Mouse (Mus musculus) CH12.LX (cell line): ENCODE results near the gene Ccnl1. TPM values are rescaled to one million over a fixed set of nuclear protein-coding genes. Genes with fewer than 3 reads are reported as not detected.

Source experiments
- DNase-seq: peaks from one replicate; pipeline ENCODE4 v3.0.0-alpha.2; 2013; ENCODE audit errors: extremely low read depth
- H3K27ac ChIP-seq: 2 replicates; pipeline ENCODE4 v1.5.1; 2012; ENCODE audit warnings: low read depth, mild to moderate bottlenecking, control low read depth, moderate library complexity; ENCODE audit not compliant: insufficient read depth
- H3K27me3 ChIP-seq: replicated peaks from 2 replicates; pipeline ENCODE3; 2012; ENCODE audit warnings: inconsistent platforms
- H3K36me3 ChIP-seq, 2 experiments: replicated peaks in 1 of 2; 2 replicates each; pipeline versions ENCODE3 to v1.6.1; 2012; ENCODE audit warnings: inconsistent platforms in 1 of 2, low read length in 1 of 2, mild to moderate bottlenecking in 1 of 2, mixed read lengths in 1 of 2, moderate library complexity in 1 of 2; ENCODE audit not compliant: control insufficient read depth in 1 of 2, insufficient read depth in 1 of 2
- H3K4me1 ChIP-seq, 2 experiments: 2 replicates each; pipeline ENCODE4 v1.6.1; 2012; ENCODE audit warnings: inconsistent platforms in 1 of 2, moderate library complexity in 1 of 2; ENCODE audit not compliant: insufficient read depth in 2 of 2, control insufficient read depth in 1 of 2
- H3K4me2 ChIP-seq: 2 replicates; pipeline ENCODE4 v1.6.1; 2012; ENCODE audit warnings: low read depth, mild to moderate bottlenecking, control low read depth; ENCODE audit not compliant: poor library complexity, insufficient read depth, severe bottlenecking
- H3K4me3 ChIP-seq, 3 experiments: fragments of 150-350 bp in 1 of 3; sonication (generic) in 1 of 3; replicated peaks in 1 of 3; 2 replicates each; pipeline versions ENCODE3 to v1.5.1; 2011 to 2012; ENCODE audit warnings: low read depth in 2 of 3, low read length in 2 of 3, mild to moderate bottlenecking in 2 of 3, moderate library complexity in 2 of 3, control low read depth in 1 of 3, improper control_type of control experiment in 1 of 3, inconsistent platforms in 1 of 3, mixed read lengths in 1 of 3; ENCODE audit not compliant: poor library complexity in 1 of 3
- H3K79me2 ChIP-seq: replicated peaks from 2 replicates; pipeline ENCODE4 v1.6.1; 2012; ENCODE audit warnings: mild to moderate bottlenecking, moderate library complexity; ENCODE audit not compliant: control insufficient read depth, poor library complexity, insufficient read depth, severe bottlenecking; ENCODE audit errors: extremely low read depth
- H3K9ac ChIP-seq: 2 replicates; pipeline ENCODE4 v1.6.1; 2012; ENCODE audit warnings: low read depth, mild to moderate bottlenecking, control low read depth, moderate library complexity; ENCODE audit not compliant: insufficient read depth
- H3K9me3 ChIP-seq: replicated peaks from 2 replicates; pipeline ENCODE3; 2012; ENCODE audit warnings: low read length, inconsistent platforms, mixed read lengths
- CHD2 ChIP-seq: IDR thresholded peaks from 2 replicates; pipeline ENCODE4 v1.6.1; 2011; ENCODE audit warnings: low read length, improper control_type of control experiment
- CTCF ChIP-seq, 2 experiments: IDR thresholded peaks in 1 of 2; conservative IDR thresholded peaks in 1 of 2; 2 replicates each; pipeline ENCODE4 v1.5.1; 2011 to 2012; ENCODE audit warnings: low read depth in 2 of 2, low read length in 2 of 2, improper control_type of control experiment in 1 of 2, inconsistent platforms in 1 of 2, mild to moderate bottlenecking in 1 of 2, moderate library complexity in 1 of 2
- GABPA ChIP-seq: IDR thresholded peaks from 2 replicates; pipeline ENCODE4 v1.6.1; 2012; ENCODE audit warnings: low read depth, low read length, improper control_type of control experiment, inconsistent platforms; ENCODE audit not compliant: insufficient replicate concordance
- HCFC1 ChIP-seq: IDR thresholded peaks from 2 replicates; pipeline ENCODE4 v1.6.1; 2012; ENCODE audit warnings: low read depth, mild to moderate bottlenecking, inconsistent platforms, low read length, improper control_type of control experiment
- MAFK ChIP-seq: IDR thresholded peaks from 2 replicates; pipeline ENCODE4 v1.6.1; 2011; ENCODE audit warnings: low read length, improper control_type of control experiment; ENCODE audit not compliant: insufficient replicate concordance
- MAX ChIP-seq: IDR thresholded peaks from 2 replicates; pipeline ENCODE4 v1.6.1; 2011; ENCODE audit warnings: low read length, improper control_type of control experiment
- MEF2A ChIP-seq: IDR thresholded peaks from 2 replicates; pipeline ENCODE4 v1.6.1; 2014; ENCODE audit warnings: low read depth, mild to moderate bottlenecking, inconsistent platforms, low read length, improper control_type of control experiment, borderline replicate concordance
- MXI1 ChIP-seq: IDR thresholded peaks from 2 replicates; pipeline ENCODE4 v1.6.1; 2011; ENCODE audit warnings: mild to moderate bottlenecking, low read depth, low read length, improper control_type of control experiment
- NELFE ChIP-seq: IDR thresholded peaks from 2 replicates; pipeline ENCODE4 v1.6.1; 2011; ENCODE audit warnings: low read depth, low read length, improper control_type of control experiment
- RAD21 ChIP-seq: IDR thresholded peaks from 2 replicates; pipeline ENCODE4 v1.6.1; 2011; ENCODE audit warnings: low read depth, mild to moderate bottlenecking, low read length, improper control_type of control experiment, moderate library complexity
- SIN3A ChIP-seq: IDR thresholded peaks from 2 replicates; pipeline ENCODE4 v1.6.1; 2012; ENCODE audit warnings: low read length, improper control_type of control experiment, inconsistent platforms
- SMC3 ChIP-seq: IDR thresholded peaks from 2 replicates; pipeline ENCODE4 v1.6.1; 2011; ENCODE audit warnings: low read depth, low read length, improper control_type of control experiment
- TBP ChIP-seq: conservative IDR thresholded peaks from 2 replicates; pipeline ENCODE4 v1.6.1; 2011; ENCODE audit warnings: low read depth, low read length, improper control_type of control experiment
- ZC3H11A ChIP-seq: IDR thresholded peaks from 2 replicates; pipeline ENCODE4 v1.6.1; 2012; ENCODE audit warnings: low read depth, mild to moderate bottlenecking, inconsistent platforms, low read length, improper control_type of control experiment
- ZKSCAN1 ChIP-seq: IDR thresholded peaks from 2 replicates; pipeline ENCODE4 v1.6.1; 2012; ENCODE audit warnings: low read depth, inconsistent platforms, low read length, improper control_type of control experiment, borderline replicate concordance
- ZMIZ1 ChIP-seq: IDR thresholded peaks from 2 replicates; pipeline ENCODE4 v1.6.1; 2012; ENCODE audit warnings: low read depth, mild to moderate bottlenecking, inconsistent platforms, low read length, improper control_type of control experiment
- dilution Hi-C: fragments of 300-500 bp; cut with MboI; formaldehyde crosslinking; loops from 2 replicates; pipeline ENCODE4 v1.14.3; 2020; ENCODE audit warnings: low sequenced_read_pairs; ENCODE audit not compliant: extremely low pct_unique_long_range_greater_than_20kb, extremely low pct_ligation_motif_present
- in situ Hi-C: fragments of 300-500 bp; cut with MboI; formaldehyde crosslinking; loops from 3 replicates; pipeline ENCODE4 v1.14.3; 2019; ENCODE audit warnings: low sequenced_read_pairs, low pct_ligation_motif_present, low pct_unique_long_range_greater_than_20kb, mixed read lengths
- polyA plus RNA-seq: library from polyadenylated mRNA; unstranded; fragments of >175 nt; gene quantifications from 2 replicates; pipeline ENCODE4 v1.2.1, GENCODE M21; 2012; ENCODE audit warnings: low read depth; ENCODE audit not compliant: insufficient read length
- total RNA-seq, 2 experiments: library from RNA; depleted of rRNA; stranded (reverse); fragments of 300-350 nt in 1 of 2; fragments of >200 nt in 1 of 2; gene quantifications; 2 replicates each; pipeline ENCODE4 v1.2.3; 2012 to 2014

Ccnl1 gene
- total and polyA plus RNA-seq, 3 experiments = 25.1 to 66.2 (median 58.8) TPM

- Histone ChIP-seq H3K27me3 (no peaks in the 10 kb centered on the region), H3K4me3 (no peak overlapping the region), H3K36me3 (peaks cover 0 to 13% of the 10 kb centered on the region in 2 experiments), H3K4me2 (no peak overlapping the region), H3K9me3 (no peaks in the 10 kb centered on the region), H3K27ac (no peak overlapping the region), H3K4me1 (peaks cover 15 to 62% of the 10 kb centered on the region in 2 experiments), H3K79me2 (no peaks in the 10 kb centered on the region), H3K9ac (no peak overlapping the region)
- dilution Hi-C loops (no loop called here), in situ Hi-C loops (loop anchor here (25.0 kb wide), 2 partner anchors 565 to 940 kb away; no protein-coding TSS in a partner anchor)
- DNase-seq = no peak
- no peak for TF ChIP-seq ZKSCAN1
Measured at GRCm38 (mm10) chr3:65927101-65927501, 30.9 kb downstream of the Ccnl1 start.

DNA sequence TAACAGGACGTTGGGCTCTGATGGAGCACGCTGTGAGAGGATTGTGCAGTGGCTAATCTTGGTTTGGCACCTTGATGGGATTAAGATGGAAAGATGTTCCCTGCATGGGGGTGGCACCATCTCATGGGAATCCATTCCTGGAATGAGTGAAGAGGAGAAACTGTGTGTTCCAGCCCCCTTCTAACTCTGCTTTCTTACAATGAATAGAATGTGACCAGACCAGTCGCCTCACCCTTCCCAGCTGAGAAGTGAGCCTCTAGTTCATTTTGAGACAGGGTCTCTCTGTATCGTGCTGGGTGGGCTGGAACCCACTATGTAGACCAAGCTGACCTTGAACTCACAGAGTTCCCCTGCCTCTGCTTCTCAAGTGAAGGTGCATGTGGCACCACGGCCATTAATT lies 31.6 kb downstream of the Ccnl1 start:
- dilution Hi-C loops = no loop called here
- TF ChIP-seq MXI1 = no peak
- no peak for TF ChIP-seq MAFK
- TF ChIP-seq GABPA = no peak
- no peak for TF ChIP-seq CTCF (conservative IDR thresholded peaks at IDR 0.05 in 1 of 2, IDR thresholded peaks at IDR 0.05 in 1 of 2; ENCODE audit: low read depth in 2 of 2, low read length in 2 of 2)
- TF ChIP-seq SMC3 = no peak
- TF ChIP-seq RAD21 = no peak
- no peak for TF ChIP-seq MAX
- TF ChIP-seq SIN3A = no peak
- no peak for TF ChIP-seq CHD2
- no peak for TF ChIP-seq TBP
- no peak for TF ChIP-seq HCFC1
- TF ChIP-seq MEF2A = no peak
- TF ChIP-seq ZC3H11A = no peak
- TF ChIP-seq NELFE = no peak
- no peak for TF ChIP-seq ZMIZ1
- no peak for DNase-seq
- H3K27ac ChIP-seq = no peak overlapping the region
- H3K36me3 ChIP-seq = peaks cover 0 to 13% of the 10 kb centered on the region in 2 experiments
- in situ Hi-C loops = loop anchor here (25.0 kb wide), 2 partner anchors 564 to 939 kb away; no protein-coding TSS in a partner anchor
- no peaks in the 10 kb centered on the region for H3K27me3 ChIP-seq
- no peak overlapping the region for H3K4me3 ChIP-seq
- H3K79me2 ChIP-seq = no peaks in the 10 kb centered on the region
- no peaks in the 10 kb centered on the region for H3K9me3 ChIP-seq
- H3K9ac ChIP-seq = no peak overlapping the region
- no peak overlapping the region for H3K4me2 ChIP-seq
- H3K4me1 ChIP-seq = peaks cover 19 to 69% of the 10 kb centered on the region in 2 experiments
